Comparison of ENCODE assay signal across 11 mouse cellular contexts in the genomic region with DNA sequence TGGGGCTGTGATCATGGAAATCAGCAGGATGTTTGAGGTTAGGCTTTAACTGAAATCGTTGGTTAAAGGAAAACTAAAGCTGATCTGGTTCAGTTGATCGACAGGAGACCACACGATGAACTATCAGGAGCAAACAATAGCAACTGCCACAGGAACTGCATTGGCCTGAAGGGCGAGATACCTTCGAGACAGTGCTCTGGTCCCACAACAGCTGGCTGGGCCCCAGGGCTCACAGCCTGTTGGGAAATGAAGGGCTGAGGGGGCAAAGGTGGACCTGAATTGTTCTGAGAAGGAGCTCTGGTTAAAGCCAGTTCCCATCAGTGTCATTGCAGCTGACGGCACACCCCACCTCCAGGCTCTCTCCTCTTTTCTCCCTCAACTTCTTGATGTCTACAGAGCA. TPM values are rescaled to one million over a fixed set of nuclear protein-coding genes. Genes with fewer than 3 reads are reported as not detected.
DNase-seq lines count a peak whose midpoint lies in the region; ATAC-seq lines count a peak whose summit lies in the region.
"Had no signal": no experiment of that assay in that cellular context is flagged by ENCODE, and none has a peak within 500 bp of the region (broad histone marks: within the 10 kb centered on the region; RNA-seq: fewer than 3 reads in every experiment).

No protein-coding gene starts in this region.

- ATAC-seq in hematopoietic stem cell, adult 5-6 weeks (replicated peaks in 1 of 2; ENCODE audit: insufficient read depth in 1 of 2, low FRiP score in 2 of 2, low TSS enrichment in 1 of 2, low read depth in 1 of 2, poor library complexity in 2 of 2, severe bottlenecking in 2 of 2), result peak; percentile 42 to 57
- ATAC-seq in megakaryocyte progenitor cell, adult 5-6 weeks (replicated peaks; ENCODE audit: poor library complexity), result peak; percentile 81

- peak; percentile 49 for DNase-seq in kidney, adult 11 months
- DNase-seq in kidney, postnatal 10 days, result no peak
- DNase-seq in kidney, postnatal 25 days, result peak; percentile 41 to 54
- DNase-seq in urinary bladder, postnatal 36 days (ENCODE audit: low spot score in 2 of 2), result no peak
- no peak for DNase-seq in cerebellum, postnatal 14 days
- DNase-seq in natural killer cell, adult 2 months (ENCODE audit: low spot score in 2 of 2), result no peak
- DNase-seq: lung, postnatal 14 days; right cerebral cortex, adult 18-20 months; thymus, adult 18-20 months had no signal

RNA-seq across cellular contexts. Expression of a gene that starts 52.5 kb away (rescaled TPM):
- total RNA-seq in hematopoietic stem cell, adult 5-6 weeks (2017), result 10.0 and 17.4 TPM in 2 replicates
- 2.4 and 5.6 TPM in 2 replicates for total RNA-seq in megakaryocyte progenitor cell, adult 5-6 weeks (2015)
- 1.7 and 2.8 TPM in 2 replicates for total RNA-seq in megakaryocyte progenitor cell, adult 5-6 weeks (2017)

Comparison
In these comparisons a context has a peak if more than half of its experiments do, and no peak if none do; other contexts are left out.
1. DNase-seq: peak in kidney, adult 11 months (single experiment) and kidney, postnatal 25 days (2 of 2); none in kidney, postnatal 10 days (single experiment), urinary bladder, postnatal 36 days (0 of 2), cerebellum, postnatal 14 days (0 of 2) and natural killer cell, adult 2 months (0 of 2).